Mouse (Mus musculus): ENCODE data around the gene Pla2g6.

Pla2g6 gene

DNA sequence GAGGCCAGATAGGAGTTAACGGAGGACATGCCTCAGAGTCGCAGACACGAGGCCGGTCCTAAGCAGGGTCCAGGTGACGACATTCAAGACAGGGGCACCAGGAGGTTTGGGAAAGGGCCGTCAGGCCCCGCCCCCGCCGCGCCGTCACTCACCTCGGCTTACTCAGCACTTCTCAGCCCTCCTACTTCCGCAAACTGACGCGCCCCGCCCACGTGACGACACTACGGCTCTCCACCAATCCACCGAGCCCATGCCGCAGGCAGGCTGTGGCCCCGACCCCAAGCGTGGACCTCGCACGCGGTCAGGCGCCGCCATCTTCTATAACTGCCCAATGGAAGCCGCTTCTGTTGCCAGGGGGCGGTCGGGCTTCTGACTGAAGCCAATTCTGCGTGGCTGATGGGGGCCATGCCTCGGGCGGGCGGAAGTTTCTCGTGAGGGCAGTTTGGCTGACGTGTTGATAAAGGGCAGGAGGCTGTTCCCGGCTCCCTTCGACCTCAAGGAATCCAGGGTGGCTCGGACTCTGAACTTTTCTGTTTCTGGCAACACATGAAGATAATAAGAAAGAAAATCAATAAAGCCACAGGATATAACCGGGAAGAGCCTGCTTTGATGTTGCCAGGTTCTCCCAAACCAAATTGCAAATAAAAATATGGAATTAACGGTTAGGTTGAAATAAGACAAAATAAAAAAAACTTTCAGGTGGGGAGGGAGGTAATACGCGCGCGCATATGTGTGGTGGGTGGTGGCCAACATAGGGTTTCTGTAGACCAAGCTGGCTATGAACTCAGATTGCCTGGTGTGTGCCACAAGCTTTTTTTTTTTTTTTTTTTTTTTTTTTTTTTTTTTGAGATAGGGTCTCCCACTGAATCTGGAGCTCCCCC, at the start of gene Pla2g6:
Gene Pla2g6 (minus strand): TSS at position 333 of the 881 bp plus-strand sequence.
- peak; percentile 99 for DNase-seq

GRCm38 (mm10) chr15:79377681-79378080, 49.5 kb upstream of the Pla2g6 start:
- no peak for DNase-seq

DNA sequence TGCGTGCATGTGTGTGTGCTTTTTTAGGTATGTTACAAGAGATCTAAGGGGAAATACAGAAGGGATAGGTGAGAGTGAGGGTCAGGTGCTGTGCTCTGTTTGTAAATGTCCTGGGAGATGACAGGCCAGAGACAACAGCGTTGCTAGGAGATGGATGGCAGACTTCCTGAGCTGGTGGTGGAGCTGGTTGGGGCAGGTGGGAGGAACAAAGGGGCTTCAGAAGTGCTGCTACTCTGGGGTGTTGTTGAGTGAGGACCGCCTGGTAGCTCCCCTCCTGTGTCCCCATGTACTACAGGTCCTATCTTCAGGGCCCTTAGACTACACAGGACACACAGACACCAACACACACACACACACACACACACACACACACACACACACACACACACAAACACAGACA, 46.6 kb upstream of the Pla2g6 start:
- no peak for DNase-seq

DNA sequence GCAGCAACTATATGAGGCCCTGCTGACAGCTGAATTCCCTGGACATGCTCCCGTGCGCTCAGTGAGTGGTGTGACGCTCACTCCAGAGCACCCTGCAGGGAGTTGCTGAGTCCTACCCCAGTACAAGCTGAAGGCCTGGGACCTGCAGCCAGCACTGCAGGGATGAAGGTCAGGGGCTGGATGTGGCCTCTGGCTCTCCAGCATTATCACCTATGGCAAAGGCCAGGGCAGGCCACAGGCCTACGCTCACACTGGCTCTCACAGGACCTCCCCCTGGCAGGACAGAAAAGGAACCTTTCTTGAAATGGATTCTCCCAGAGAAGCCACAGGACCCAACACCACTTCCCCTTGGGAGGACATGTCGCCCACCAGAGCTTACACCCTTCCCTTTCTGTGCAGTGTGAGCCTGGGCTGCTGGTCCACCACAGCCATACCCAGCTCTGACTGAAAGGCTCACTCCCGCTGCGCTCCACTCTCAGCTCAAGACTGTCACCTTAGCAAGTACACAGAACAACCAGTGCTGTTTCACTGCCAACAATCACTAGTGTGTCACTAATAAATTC, 42.2 kb upstream of the Pla2g6 start:
- DNase-seq, result no peak

- no peak for DNase-seq
Observed at GRCm38 (mm10) chr15:79369452-79370280, 41.5 kb upstream of the Pla2g6 start.

GRCm38 (mm10) chr15:79368861-79369440, 40.8 kb upstream of the Pla2g6 start:
- no peak for DNase-seq

- no peak for DNase-seq
Observed at GRCm38 (mm10) chr15:79368313-79368811, 40.2 kb upstream of the Pla2g6 start.

DNA sequence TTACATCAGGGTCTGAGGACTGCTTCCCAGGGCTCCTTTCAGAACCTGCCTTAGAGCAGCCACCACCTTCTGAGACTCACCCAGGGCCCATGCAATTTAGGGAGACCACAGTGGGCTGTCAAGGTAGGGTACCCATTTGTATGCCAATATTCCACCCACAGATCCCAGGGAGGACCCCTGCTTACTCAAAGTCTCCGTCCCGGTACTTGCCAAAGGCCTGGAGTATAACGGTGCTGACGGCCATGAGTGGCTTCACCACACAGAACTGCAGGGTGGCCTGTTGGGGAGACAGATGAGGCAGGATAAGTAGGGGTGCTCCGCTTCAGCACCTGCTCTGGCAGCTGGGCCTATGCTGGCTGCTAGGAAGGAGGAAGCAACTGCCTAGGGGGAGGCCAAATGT, 38.2 kb upstream of the Pla2g6 start:
- no peak for DNase-seq

DNA sequence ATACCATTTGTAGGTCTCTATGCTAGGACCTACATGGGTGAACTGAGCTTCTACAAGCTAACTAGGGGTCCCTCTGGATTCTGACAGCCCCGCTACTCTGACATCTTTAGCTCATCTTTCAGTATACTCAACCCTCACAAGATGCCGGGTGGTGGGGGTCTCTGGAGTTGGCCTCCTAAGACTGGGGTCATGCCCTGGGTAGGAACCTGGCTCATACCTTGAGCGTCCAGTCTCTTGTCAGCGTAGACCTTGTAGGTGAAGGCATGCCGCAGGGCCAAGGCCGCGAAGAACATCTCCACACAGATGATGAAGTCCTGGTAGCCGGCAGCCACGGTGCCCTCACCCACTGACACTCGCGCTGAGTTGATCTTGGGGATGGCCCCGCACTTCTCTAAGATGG, 36.9 kb upstream of the Pla2g6 start:
- no peak for DNase-seq

GRCm38 (mm10) chr15:79364120-79364519, 35.9 kb upstream of the Pla2g6 start:
- DNase-seq, result no peak

DNA sequence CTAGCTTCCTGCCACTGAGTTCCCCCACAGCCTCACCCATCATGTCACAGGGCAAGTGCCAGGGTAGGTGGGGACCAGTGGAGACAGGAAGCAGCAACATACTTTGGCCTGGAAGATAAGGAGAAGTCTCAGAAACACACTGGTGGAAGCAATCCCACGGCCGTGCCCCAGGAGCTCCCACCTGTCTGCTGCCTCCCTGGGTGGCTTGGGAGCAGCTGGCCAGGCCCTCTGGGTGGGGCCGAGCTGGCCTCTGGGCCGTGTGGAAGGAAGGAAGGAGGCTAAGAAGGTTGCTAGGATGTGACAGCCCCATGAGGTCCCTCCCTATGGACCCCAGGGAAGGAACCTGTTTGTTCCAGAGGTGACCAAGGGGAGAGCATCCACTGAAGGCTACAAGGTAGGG, 32.8 kb upstream of the Pla2g6 start:
- DNase-seq, result no peak

GRCm38 (mm10) chr15:79360371-79360770, 32.2 kb upstream of the Pla2g6 start:
- DNase-seq, result no peak

GRCm38 (mm10) chr15:79359954-79360353, 31.8 kb upstream of the Pla2g6 start:
- no peak for DNase-seq

GRCm38 (mm10) chr15:79357974-79358690, 29.9 kb upstream of the Pla2g6 start:
- no peak for DNase-seq

GRCm38 (mm10) chr15:79357036-79357911, 29.1 kb upstream of the Pla2g6 start:
- DNase-seq, result peak; percentile 62

DNA sequence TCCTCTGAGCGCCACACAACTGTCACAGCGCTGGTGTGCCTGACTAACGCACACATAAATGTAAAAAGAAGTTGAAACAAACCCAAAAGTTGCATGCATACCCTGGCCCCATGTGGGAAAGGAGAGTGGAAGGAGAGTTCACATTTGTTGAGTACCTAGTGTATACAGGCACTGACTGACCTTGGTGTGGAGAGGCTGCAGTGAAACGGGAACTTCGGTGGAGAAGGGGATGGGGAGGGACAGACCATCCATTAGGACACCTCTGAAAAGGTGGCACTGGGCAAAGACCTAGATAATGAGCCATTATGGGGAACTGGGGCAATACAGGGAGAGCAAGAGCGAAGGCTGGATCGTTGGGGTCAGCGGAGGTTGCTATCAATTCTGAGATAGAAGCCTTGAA, 28.3 kb upstream of the Pla2g6 start:
- no peak for DNase-seq

GRCm38 (mm10) chr15:79354619-79355018, 26.4 kb upstream of the Pla2g6 start:
- DNase-seq, result no peak

DNA sequence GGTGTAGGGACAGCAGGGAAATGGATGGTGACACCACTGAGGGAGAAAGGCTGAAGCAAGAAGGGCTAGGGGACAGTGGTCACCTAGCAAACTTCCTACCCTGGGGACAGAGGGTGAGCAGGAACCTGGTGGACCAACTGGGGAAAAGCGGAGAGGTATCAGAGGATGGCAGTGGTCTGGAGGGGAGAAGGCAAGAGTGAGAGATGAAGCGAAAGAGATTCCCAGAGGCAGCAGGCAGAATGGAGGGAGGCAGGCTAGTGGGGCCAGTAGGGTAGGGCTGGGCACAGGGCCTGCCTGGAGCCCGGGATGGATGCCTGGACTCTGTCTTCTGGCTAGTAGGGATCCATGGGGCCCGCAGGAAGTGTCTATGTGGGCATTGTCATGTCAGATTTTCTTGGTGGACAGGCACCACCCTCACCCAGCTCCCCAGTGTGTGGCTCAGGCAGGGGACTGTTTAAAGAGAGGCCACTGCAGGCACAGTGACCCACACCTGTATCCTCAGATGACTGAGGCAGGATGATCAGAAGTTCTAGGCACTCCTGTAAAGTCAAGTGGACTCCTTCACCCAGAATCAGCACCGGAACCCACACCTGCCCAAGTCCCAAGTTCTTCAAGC, 25.6 kb upstream of the Pla2g6 start:
- DNase-seq, result no peak

- DNase-seq, result no peak
Observed at GRCm38 (mm10) chr15:79352479-79352878, 24.3 kb upstream of the Pla2g6 start.

DNA sequence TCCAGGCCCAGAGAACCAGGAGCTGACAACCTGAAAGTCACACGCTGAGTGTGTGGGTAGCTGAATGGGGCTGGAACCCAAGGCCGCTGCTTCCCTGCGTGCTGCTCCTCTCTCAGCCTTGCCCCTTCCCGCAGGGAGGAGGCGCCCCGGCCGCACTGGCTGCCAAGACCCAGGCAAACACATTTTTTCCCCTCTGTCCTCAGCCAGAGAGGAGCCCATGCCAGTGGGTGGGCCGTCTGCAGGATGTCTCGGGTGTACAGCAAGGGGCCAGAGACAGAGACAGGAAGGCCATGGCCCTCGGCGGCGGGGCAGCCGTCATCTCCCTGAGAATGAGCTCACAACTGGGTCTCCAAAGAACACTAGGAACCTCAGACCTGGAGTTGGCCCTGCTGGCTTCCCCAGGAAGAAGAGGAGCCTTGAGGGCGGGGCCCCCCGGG, 23.2 kb upstream of the Pla2g6 start:
- no peak for DNase-seq

- DNase-seq, result no peak
Observed at GRCm38 (mm10) chr15:79350866-79351265, 22.7 kb upstream of the Pla2g6 start.

All from right cerebral cortex, postnatal 14 days (tissue).